Mouse (Mus musculus): ENCODE results near the gene Nadk2.

Nadk2 gene

DNA sequence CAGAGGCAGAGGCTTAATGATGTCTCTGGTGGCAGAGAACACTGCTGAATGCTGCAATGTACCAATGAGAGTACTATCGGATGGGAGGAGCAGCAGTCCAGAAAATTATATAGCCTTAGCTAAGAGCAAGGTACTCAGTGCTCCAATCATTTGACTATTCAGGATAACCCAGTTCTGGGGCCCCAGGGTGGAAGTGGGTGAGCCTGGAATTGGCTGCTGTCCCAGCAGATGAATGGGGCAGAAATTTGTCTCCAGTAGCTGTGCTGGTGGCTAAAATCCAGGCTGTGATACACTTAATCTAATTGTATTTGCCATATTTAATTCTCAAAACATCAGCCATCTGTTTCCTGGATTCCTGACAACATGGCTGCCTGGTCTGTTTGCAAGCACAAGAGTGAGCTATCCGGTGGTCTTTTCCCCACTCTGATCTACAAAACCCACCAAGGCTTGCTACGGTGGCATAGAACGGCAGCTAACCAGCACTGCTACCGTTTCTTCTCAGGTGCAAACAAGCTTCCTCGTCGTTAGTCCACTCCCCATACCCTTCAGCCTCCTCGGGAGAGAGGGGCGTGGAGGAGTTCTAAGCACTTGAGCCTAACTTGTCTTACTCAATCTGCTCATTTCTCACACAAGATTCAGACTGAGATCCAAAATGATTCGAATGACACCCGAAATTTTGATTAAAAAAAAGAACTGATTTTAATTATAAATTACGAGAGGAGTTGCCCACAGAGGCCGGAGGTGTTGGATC, 61.8 kb downstream of the Nadk2 start:
- DNase-seq: no peak

DNA sequence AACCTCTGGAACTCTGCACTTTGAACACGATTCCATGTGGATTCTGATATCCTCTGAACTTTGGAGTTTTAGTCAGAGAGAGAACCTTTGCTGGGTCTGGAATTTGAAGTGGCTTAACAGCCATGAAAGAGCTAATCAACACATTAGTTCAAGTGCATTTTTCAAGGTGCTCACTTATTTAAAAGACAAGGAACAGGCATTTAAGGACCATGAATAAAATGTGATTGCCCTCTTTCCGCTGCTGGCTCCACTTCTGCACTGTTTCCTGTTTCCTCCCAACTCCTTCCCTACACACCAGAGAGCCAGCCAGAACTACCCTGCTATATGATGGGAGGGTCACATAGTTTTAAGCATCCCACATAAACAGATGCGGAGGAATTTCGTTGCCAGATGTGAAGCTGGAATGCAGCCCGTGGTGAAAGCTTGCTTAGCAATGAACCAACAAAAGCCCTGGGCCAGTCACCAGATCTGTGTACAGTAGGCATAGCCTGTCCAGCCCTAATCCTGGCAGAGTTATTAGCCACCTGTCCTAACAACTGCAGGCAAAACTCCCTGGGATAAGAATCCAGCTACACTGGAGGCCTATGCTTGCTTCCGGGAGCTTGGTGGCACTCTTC, 63.9 kb downstream of the Nadk2 start:
- DNase-seq: peak; percentile 26

DNA sequence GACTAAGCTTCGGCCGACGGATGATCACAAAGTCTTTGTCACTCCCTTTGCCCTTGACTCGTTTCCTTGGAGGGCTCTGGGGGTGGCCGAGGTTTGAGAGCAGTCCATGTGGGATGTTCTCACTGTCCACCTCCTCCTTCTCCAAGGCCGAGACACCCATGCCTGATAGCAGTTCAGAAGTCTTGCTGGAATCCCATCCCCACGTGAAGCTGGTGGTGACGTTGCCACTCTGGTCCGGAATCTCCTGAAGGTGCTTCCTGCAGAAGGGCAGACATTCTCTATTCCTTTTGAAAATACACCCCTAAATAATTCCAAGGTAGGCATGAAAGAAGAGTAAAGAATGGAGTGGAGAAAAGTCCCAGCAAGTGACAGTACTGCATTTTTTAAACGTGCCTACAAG, 68.4 kb downstream of the Nadk2 start:
- no peak for DNase-seq

DNA sequence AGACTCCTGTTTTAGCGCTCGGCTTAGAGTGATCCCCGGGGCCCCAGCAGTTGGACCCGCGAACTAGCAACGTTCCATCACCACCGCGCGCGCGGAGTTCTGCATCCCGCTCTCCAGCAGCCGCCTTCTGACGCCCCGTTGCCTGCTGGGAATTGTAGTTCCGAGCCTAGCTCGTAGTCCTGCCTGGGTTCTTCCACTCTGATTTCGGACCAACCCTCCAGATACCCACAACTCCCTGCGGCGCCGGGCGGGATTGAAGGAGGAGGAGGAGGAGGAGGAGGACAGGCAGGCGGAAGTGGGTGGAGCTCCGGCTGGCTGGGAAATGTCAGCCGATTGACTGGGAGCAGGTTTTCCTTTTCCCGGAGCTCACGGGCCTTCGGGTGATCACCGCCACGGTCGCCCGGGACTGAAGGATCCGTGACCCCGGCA, 69.2 kb downstream of the Nadk2 start, which contains the start of gene Lmbrd2:
Lmbrd2 (plus strand) TSS at position 299 of the 429 bp plus-strand sequence.
- DNase-seq: peak; percentile 99

DNA sequence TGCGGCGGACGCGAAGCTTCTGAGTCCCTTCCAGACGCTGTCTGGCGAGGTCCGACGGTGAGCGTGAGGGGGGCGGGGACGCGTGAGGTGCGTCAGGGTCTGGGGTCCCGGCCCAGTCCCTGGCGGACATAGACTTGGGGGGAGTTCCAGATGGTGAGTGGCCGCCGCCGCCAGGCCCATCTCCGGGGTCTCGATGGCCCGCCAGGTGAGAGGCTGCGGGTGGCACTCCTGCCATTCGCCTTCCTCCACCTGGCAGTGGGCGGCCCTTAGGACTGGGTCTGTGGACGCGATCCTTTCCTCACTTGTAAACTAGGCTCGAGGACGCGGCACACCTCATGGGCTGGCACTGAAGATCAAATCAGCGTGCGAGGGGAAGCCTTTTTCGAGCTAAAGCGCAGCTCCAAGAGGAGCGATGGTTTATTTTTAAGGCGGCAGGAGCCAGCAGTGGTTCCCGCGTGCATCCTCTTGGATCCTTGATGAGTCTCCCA, 69.7 kb downstream of the Nadk2 start:
- peak; percentile 59 for DNase-seq

GRCm38 (mm10) chr15:9155325-9155724, 84.3 kb downstream of the Nadk2 start, which contains the start of gene Skp2:
Skp2 (minus strand) TSS chr15:9155425.
- DNase-seq: no peak

Data from lung, postnatal 36 days (tissue).